Mouse (Mus musculus) embryonic facial prominence, embryonic 12.5 days (tissue): ENCODE data around the gene Cerkl. TPM values are rescaled to one million over a fixed set of nuclear protein-coding genes. Genes with fewer than 3 reads are reported as not detected.
A peak's percentile ranks its signal among the peaks of the same experiment; 100 is the strongest.

Experiments used
- ATAC-seq: fragments of 200-750 bp; cut with Nextera tagmentation; 2 replicates; pipeline ENCODE4 v1.8.0; 2017; ENCODE audit not compliant: insufficient number of reproducible peaks, insufficient read depth, low FRiP score, low TSS enrichment
- H3K27ac ChIP-seq: fragments of 300-500 bp; sonication (generic); 2 replicates; pipeline ENCODE4 v1.5.1; 2016; ENCODE audit warnings: mild to moderate bottlenecking
- H3K27me3 ChIP-seq: fragments of 300-500 bp; sonication (generic); 2 replicates; pipeline ENCODE4 v1.6.1; 2016; ENCODE audit warnings: mild to moderate bottlenecking, moderate library complexity
- H3K36me3 ChIP-seq: fragments of 300-500 bp; sonication (generic); 2 replicates; pipeline ENCODE4 v1.6.1; 2016; ENCODE audit warnings: mild to moderate bottlenecking
- H3K4me1 ChIP-seq: fragments of 300-500 bp; sonication (generic); 2 replicates; pipeline ENCODE4 v1.6.1; 2016
- H3K4me2 ChIP-seq: fragments of 300-500 bp; sonication (generic); replicated peaks from 2 replicates; pipeline ENCODE4 v1.6.1; 2016; ENCODE audit warnings: mild to moderate bottlenecking, moderate library complexity
- H3K4me3 ChIP-seq: fragments of 300-500 bp; sonication (generic); 2 replicates; pipeline ENCODE4 v1.5.1; 2016; ENCODE audit warnings: mild to moderate bottlenecking
- H3K9ac ChIP-seq: fragments of 300-500 bp; sonication (generic); 2 replicates; pipeline ENCODE4 v1.6.1; 2016; ENCODE audit warnings: mild to moderate bottlenecking, moderate library complexity
- H3K9me3 ChIP-seq: fragments of 300-500 bp; sonication (generic); 2 replicates; pipeline ENCODE4 v1.6.1; 2016; ENCODE audit warnings: mild to moderate bottlenecking, moderate library complexity
- WGBS: fragments of 180-500 bp; shearing (Covaris S2); methylation state at CpG from one replicate; pipeline ENCODE4 v1.1.7; 2016; 5-methylcytosine and 5-hydroxymethylcytosine counted together
- polyA plus RNA-seq: library from polyadenylated mRNA; unstranded; fragments of >200 nt; fragmentation: Nextera tagmentation; extraction: Ambion mirVana; gene quantifications from 2 replicates; pipeline ENCODE4 v1.2.1, GENCODE M21; 2016

Gene Cerkl
- polyA plus RNA-seq, 1 experiment from 2014 or later: 2.0 TPM

DNA sequence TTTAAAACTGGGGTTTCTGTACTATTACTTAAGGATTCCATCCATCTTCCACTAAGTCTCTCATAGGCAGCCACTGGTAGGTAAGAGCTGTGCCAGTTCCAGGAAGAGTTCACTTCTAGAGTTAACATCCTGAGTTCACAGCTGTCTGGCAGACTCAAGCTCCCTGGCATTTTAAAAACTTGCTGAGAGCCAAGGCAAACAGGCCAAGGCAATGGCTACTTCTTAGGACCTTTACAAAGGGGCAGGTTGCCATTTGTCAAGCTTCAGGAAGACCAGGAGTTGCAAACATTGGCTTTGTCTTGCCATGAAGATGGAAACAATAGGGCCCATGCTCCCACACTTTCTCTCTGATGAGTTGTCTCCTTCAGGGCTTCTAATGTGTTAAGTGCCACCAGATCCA is 26.5 kb downstream of the Cerkl start:
- Histone ChIP-seq H3K9me3 (no peaks in the 10 kb centered on the region), H3K27ac (no peak overlapping the region), H3K4me3 (no peak overlapping the region), H3K36me3 (no peaks in the 10 kb centered on the region), H3K9ac (no peak overlapping the region), H3K4me1 (peaks cover 9% of the 10 kb centered on the region; the same call in 1 of the 2 replicates), H3K27me3 (no peaks in the 10 kb centered on the region), H3K4me2 (no peak overlapping the region)
- no peak for ATAC-seq

DNA sequence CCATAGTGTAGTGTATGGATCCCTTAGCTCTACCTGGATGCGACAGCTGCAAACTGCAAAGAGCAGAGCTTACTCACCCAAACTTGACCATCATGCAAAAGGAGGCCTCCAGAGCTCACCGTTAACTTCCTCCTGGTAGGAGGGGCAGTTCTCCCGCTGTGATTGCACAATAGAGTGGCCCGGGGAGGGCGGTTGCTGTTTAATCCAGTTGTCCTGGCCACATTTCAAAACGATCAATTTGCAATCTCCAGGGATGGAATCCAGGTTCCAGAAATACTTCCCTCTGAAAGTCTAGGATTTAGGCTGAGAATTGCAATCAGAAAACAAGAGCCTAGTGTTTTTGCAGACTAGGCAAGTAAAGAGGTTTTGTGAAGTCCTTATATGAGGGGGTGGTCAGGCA is 26.9 kb downstream of the Cerkl start:
- Histone ChIP-seq H3K27ac (no peak overlapping the region), H3K27me3 (no peaks in the 10 kb centered on the region), H3K4me3 (no peak overlapping the region), H3K4me2 (peak overlapping the region; percentile 12; the same call in 1 of the 2 replicates), H3K4me1 (peaks cover 9% of the 10 kb centered on the region; the same call in 1 of the 2 replicates), H3K9me3 (no peaks in the 10 kb centered on the region), H3K9ac (no peak overlapping the region), H3K36me3 (no peaks in the 10 kb centered on the region)
- no peak for ATAC-seq
- whole genome bisulfite sequencing: 9% methylated on average over 6 of the region's 6 CpGs

DNA sequence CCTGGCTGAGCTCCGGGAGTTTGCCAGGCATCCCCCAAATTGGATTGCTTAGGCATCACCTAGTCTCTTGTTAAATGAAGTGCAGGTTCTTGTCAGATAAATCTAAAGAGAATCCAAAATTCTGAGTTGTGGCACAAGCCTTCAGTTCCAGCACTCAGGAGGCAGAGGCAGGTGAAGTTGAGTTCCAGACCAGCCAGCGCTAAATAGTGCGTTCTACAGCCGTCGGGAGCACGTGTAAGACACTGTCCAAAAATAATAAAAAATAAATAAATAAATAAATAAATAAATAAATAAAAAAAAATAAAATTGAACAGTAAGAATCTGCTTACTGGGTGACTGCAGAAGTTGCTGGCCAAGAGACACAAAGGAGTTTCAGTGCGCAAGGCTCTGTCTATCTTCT is 27.5 kb downstream of the Cerkl start:
- Histone ChIP-seq H3K4me1 (peaks cover 9% of the 10 kb centered on the region; the same call in 1 of the 2 replicates), H3K9me3 (no peaks in the 10 kb centered on the region), H3K27me3 (no peaks in the 10 kb centered on the region), H3K36me3 (no peaks in the 10 kb centered on the region), H3K9ac (0 out of 2 replicates have a peak overlapping the region, but pooled peaks have one; percentile 19), H3K4me2 (peak overlapping the region; percentile 89), H3K27ac (no peak overlapping the region), H3K4me3 (peak overlapping the region; percentile 44)
- 0 out of 2 replicates have a peak, but pooled peaks have one; percentile 37 for ATAC-seq
- 12% methylated on average over 7 of the region's 7 CpGs for whole genome bisulfite sequencing

DNA sequence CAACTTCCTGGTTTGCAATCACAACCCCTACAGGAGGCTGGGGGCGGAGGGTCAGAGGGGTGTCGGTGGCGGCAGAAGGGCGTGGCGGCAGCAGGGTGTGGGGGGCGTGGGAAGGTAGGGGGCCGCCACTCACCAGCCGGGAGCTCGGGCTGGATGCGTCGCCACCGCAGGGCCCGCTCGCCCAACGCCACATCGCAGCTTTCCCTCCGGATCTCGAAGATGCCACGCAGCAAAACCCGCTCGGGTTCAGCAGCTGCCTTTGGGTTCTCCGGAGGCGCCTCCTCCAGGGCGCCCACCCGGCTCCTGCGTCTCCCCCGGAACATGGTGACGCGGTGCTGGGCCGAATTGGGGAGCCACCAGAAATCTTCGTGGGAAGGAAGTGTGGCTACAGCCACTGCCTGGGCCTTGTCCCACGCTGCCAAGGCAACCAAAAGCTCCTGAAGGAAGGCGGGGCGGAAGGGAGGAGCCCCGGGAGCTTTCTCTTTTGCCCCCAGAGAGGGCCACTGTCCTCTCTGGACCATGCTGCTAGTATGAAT is 27.9 kb downstream of the Cerkl start:
- Histone ChIP-seq H3K4me2 (peak overlapping the region; percentile 89), H3K27ac (no peak overlapping the region), H3K27me3 (no peaks in the 10 kb centered on the region), H3K4me3 (peak overlapping the region; percentile 44), H3K9me3 (no peaks in the 10 kb centered on the region), H3K36me3 (no peaks in the 10 kb centered on the region), H3K9ac (peak overlapping the region; percentile 19), H3K4me1 (peaks cover 9% of the 10 kb centered on the region; the same call in 1 of the 2 replicates)
- under 1% methylated on average over 32 of the region's 35 CpGs for WGBS
- ATAC-seq: peak; percentile 64

DNA sequence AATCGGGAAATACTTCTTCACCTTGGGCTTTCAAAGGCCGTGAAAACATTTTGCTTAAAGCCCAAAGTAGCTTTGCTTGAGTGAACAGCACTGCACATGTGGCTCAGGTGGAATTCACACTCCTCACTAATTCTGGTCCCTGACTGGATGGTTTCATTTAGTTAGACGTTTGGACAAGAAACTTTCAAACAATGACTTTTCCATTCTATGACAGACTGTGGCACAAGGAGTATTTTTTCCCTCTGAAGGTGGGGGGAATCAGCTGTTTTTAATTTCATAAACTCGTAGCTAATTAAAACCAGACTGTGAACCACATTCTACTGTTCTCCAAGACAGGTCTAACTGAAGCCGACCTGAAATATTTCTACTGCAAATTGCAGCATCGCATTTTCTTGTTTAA is 28.6 kb downstream of the Cerkl start:
- no peak overlapping the region for H3K4me3 ChIP-seq
- ATAC-seq: peak; percentile 39; the same call in 1 of the 2 replicates
- H3K4me1 ChIP-seq: peaks cover 9% of the 10 kb centered on the region; the same call in 1 of the 2 replicates
- H3K9me3 ChIP-seq: no peaks in the 10 kb centered on the region
- no peaks in the 10 kb centered on the region for H3K27me3 ChIP-seq
- H3K9ac ChIP-seq: no peak overlapping the region
- WGBS: 9% methylated on average over 6 of the region's 6 CpGs
- H3K36me3 ChIP-seq: no peaks in the 10 kb centered on the region
- H3K4me2 ChIP-seq: peak overlapping the region; percentile 89; the same call in 1 of the 2 replicates
- H3K27ac ChIP-seq: no peak overlapping the region

DNA sequence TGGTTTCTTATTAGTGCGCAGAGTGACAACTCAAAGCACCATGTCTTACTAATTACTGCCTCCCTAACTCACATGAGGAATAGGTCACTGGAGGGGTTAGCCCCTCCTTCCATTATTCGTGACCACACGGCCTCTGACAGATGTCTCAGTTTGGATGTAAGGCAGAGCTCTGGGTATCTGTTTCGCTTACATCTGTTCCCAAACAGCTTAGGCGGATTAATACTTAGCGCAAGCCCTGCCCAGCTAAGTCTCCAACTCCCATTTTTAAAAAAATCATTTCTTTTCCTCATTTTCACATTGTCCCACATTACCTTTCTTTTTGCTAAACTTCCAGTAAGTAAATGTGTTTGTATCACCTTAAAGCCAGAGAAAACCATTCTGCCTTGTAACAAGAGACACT is 34.9 kb downstream of the Cerkl start:
- Histone ChIP-seq H3K9me3 (no peaks in the 10 kb centered on the region), H3K27me3 (no peaks in the 10 kb centered on the region), H3K36me3 (no peaks in the 10 kb centered on the region), H3K4me1 (0 out of 2 replicates have a peak, but pooled peaks cover 6% of the 10 kb centered on the region), H3K4me2 (no peak overlapping the region), H3K27ac (no peak overlapping the region), H3K4me3 (no peak overlapping the region), H3K9ac (no peak overlapping the region)
- 19% methylated on average over 6 of the region's 6 CpGs for WGBS
- ATAC-seq: peak; percentile 72

DNA sequence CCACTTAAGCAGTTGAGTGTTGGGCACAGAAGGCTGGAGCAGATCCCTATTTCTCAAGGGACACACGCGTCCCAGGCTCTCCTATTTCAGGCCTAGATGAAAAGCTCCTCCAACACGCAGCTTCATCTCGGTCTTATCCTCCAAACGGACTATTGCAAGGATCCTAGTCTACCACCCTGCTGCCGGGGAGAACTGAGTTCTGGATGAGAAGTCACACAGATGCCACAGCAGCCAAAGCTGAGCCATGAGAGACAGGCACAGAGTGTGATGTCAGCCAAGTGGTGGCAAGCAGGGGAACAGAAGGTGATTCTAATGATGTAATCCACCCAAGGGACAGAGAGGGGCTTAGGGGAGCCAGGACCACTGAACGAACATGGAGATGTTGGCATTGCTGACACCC is 42.1 kb downstream of the Cerkl start:
- no peaks in the 10 kb centered on the region for H3K4me1 ChIP-seq
- H3K4me3 ChIP-seq: no peak overlapping the region
- no peak overlapping the region for H3K9ac ChIP-seq
- H3K9me3 ChIP-seq: no peaks in the 10 kb centered on the region
- no peaks in the 10 kb centered on the region for H3K27me3 ChIP-seq
- no peak overlapping the region for H3K27ac ChIP-seq
- ATAC-seq: peak; percentile 47; the same call in 1 of the 2 replicates
- WGBS: 77% methylated on average over 7 of the region's 7 CpGs
- no peaks in the 10 kb centered on the region for H3K36me3 ChIP-seq
- H3K4me2 ChIP-seq: no peak overlapping the region

DNA sequence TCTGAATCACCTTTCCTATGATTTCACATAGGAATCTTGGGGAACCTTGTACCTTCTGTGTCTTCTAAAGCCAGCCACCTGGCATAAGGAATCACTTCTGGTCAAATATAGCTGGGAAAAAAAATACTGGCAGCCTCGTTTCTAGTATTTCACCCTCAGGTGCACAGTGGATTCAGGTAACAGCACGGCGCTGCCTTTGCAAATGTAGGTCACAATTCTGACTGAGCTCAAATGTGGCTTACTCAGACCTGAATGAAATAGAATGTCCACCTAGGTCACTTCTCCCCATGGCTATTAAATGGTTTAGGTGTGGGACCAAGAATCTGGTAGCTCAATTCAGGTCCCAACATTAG is 45.7 kb downstream of the Cerkl start:
- Histone ChIP-seq H3K4me1 (peaks cover 3% of the 10 kb centered on the region; the same call in 1 of the 2 replicates), H3K36me3 (no peaks in the 10 kb centered on the region), H3K9me3 (no peaks in the 10 kb centered on the region), H3K27ac (no peak overlapping the region), H3K4me2 (no peak overlapping the region), H3K4me3 (no peak overlapping the region), H3K27me3 (no peaks in the 10 kb centered on the region), H3K9ac (no peak overlapping the region)
- WGBS: 63% methylated on average over 3 of the region's 3 CpGs
- no peak for ATAC-seq

DNA sequence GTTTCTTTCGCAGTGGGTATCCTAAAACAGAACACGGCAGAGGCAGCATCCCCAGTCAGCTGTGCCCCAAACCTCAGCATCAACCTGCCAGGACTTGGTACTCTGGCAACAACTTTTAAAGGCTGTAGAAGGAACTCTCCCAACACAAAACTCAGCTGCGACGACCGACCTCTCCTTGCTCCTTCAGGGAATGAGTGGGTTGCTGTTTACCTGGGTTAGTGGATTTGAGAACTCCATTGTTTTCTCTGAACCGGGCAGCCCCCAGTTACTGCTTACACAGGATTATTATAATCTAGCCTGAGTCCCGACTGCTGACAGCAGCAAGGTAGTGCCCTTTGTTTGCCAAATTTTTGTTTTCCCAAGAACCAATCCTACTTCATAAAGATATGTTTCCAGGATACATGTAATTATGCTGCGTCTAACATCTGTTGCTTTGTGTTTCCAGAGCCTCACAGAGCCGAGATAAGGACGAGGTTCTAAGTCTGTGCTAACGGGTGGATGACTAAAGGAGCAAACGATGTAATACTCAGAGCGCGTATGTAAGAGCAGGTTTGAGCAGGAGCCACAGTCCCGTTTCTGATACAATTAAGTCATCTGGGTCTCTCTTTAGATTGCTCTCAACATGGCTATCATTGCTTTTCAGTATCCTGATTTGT is 46.2 kb downstream of the Cerkl start:
- peaks cover 3% of the 10 kb centered on the region; the same call in 1 of the 2 replicates for H3K4me1 ChIP-seq
- H3K4me3 ChIP-seq: no peak overlapping the region
- H3K27ac ChIP-seq: no peak overlapping the region
- H3K36me3 ChIP-seq: no peaks in the 10 kb centered on the region
- no peaks in the 10 kb centered on the region for H3K27me3 ChIP-seq
- no peak overlapping the region for H3K9ac ChIP-seq
- H3K9me3 ChIP-seq: no peaks in the 10 kb centered on the region
- no peak for ATAC-seq
- no peak overlapping the region for H3K4me2 ChIP-seq
- 53% methylated on average over 15 of the region's 15 CpGs for WGBS

DNA sequence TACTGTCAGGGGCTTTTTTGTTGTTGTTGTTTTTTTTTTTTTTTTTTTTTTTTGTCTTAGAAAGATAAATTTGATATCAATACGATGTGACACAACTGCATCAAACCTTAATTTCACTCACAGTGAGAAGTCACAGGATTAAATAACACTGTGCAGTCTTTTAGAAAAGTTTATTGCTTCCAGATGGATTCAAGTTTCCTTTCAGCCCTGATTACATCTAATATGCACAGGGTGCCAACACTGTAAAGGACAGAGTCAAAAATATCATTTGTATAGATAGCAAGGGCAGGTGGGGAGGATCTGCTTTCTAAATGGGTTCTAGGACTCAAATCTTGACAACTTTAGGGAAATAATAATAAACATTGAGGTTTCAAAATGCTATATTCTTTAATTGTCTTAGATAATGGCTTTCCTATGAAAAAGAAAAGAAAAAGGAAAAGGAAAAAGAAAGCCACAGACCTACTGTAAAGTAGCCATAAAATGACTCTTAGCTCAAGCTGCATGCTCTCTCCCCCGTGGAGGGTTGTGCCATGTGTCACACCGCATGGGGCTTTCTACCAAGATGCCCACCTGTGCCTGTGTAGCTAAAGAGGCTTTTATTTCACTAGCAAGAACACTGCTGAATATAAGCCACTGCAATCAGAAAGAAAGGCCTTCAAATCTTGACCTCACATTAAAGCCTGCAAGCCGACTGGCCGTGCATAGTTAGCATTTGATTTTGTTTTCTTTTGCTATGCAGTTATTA is 50.8 kb downstream of the Cerkl start:
- no peak overlapping the region for H3K4me3 ChIP-seq
- no peak overlapping the region for H3K9ac ChIP-seq
- H3K4me1 ChIP-seq: peaks cover 3% of the 10 kb centered on the region; the same call in 1 of the 2 replicates
- H3K9me3 ChIP-seq: no peaks in the 10 kb centered on the region
- no peak for ATAC-seq
- WGBS: 54% methylated on average over 5 of the region's 5 CpGs
- no peaks in the 10 kb centered on the region for H3K27me3 ChIP-seq
- H3K27ac ChIP-seq: no peak overlapping the region
- H3K36me3 ChIP-seq: no peaks in the 10 kb centered on the region
- no peak overlapping the region for H3K4me2 ChIP-seq

DNA sequence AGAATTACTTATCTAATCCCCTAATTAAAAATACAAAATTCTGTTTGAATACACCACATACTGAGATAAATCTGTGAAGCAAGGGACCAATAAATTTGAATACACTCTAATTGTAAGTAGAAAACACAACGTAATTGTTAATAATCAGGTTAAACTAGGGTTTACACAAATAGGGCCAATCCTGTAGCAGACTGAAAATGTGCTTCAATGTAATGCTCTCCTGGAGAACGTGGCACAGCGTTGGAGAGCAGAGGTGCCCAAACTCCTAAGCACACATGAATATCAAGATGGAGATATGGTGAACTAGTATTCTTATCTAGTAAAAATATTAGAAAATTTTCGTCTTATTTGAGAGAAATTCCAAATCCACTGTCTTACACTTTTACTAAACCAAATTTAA is 56.5 kb downstream of the Cerkl start:
- no peak overlapping the region for H3K9ac ChIP-seq
- no peaks in the 10 kb centered on the region for H3K4me1 ChIP-seq
- ATAC-seq: no peak
- H3K27me3 ChIP-seq: no peaks in the 10 kb centered on the region
- no peak overlapping the region for H3K27ac ChIP-seq
- H3K36me3 ChIP-seq: no peaks in the 10 kb centered on the region
- H3K9me3 ChIP-seq: no peaks in the 10 kb centered on the region
- H3K4me2 ChIP-seq: no peak overlapping the region
- 76% methylated on average over 4 of the region's 4 CpGs for WGBS
- H3K4me3 ChIP-seq: no peak overlapping the region
